12 mouse cellular contexts compared by ENCODE assay signal in genomic region chr2:178735099-178735498, GRCm38 (mm10).
DNase-seq lines count a peak whose midpoint lies in the region; ATAC-seq lines count a peak whose summit lies in the region.
"Had no signal": no experiment of that assay in that cellular context is flagged by ENCODE, and none has a peak within 500 bp of the region (broad histone marks: within the 10 kb centered on the region; RNA-seq: fewer than 3 reads in every experiment).

No protein-coding gene starts in this region.

- no peaks in the 10 kb centered on the region for H3K36me3 ChIP-seq in kidney, embryonic 14.5 days (ENCODE audit: control insufficient read depth, insufficient read depth, low read length)
- H3K36me3 ChIP-seq in kidney, embryonic 15.5 days, result no peaks in the 10 kb centered on the region
- H3K36me3 ChIP-seq in limb, embryonic 10.5 days, result no peaks in the 10 kb centered on the region
- H3K36me3 ChIP-seq: neural tube, embryonic 12.5 days had no signal

- no peak overlapping the region for H3K27ac ChIP-seq in kidney, embryonic 14.5 days (ENCODE audit: low read depth, low read length)
- no peak overlapping the region for H3K27ac ChIP-seq in kidney, embryonic 15.5 days
- no peak overlapping the region for H3K27ac ChIP-seq in limb, embryonic 10.5 days
- H3K27ac ChIP-seq: neural tube, embryonic 12.5 days had no signal

- peak; percentile 69; the same call in 1 of the 2 replicates for ATAC-seq in kidney, embryonic 14.5 days (ENCODE audit: low FRiP score, low TSS enrichment)
- ATAC-seq in kidney, embryonic 15.5 days (replicated peaks; ENCODE audit: low FRiP score), result no peak
- ATAC-seq: forebrain, embryonic 16.5 days had no signal

- H3K4me2 ChIP-seq in kidney, embryonic 14.5 days (replicated peaks; ENCODE audit: low read depth, low read length), result no peak overlapping the region
- no peak overlapping the region for H3K4me2 ChIP-seq in kidney, embryonic 15.5 days
- H3K4me2 ChIP-seq: neural tube, embryonic 12.5 days had no signal

- no peak overlapping the region for H3K9ac ChIP-seq in kidney, embryonic 14.5 days (ENCODE audit: low read depth, low read length)
- no peak overlapping the region for H3K9ac ChIP-seq in kidney, embryonic 15.5 days
- H3K9ac ChIP-seq: neural tube, embryonic 12.5 days had no signal

- DNase-seq in adrenal gland, postnatal 10 days, result peak; percentile 60
- no peak for DNase-seq in adrenal gland, adult 18-20 months (ENCODE audit: low spot score in 2 of 2)
- peak; percentile 51 for DNase-seq in ZHBTc4 (ENCODE audit: low read depth, low spot score)
- DNase-seq in limb, embryonic 10.5 days (ENCODE audit: low spot score), result peak; percentile 73
- DNase-seq in cerebellum, adult 11-12 months, result no peak
- DNase-seq in layer of hippocampus, postnatal 25 days (ENCODE audit: extremely low spot score in 1 of 2, low spot score in 1 of 2), result no peak
- DNase-seq: cerebellum, adult 2 months; layer of hippocampus, postnatal 36 days had no signal

- H3K9me3 ChIP-seq in kidney, embryonic 14.5 days (ENCODE audit: control insufficient read depth, low read length), result no peaks in the 10 kb centered on the region
- no peaks in the 10 kb centered on the region for H3K9me3 ChIP-seq in kidney, embryonic 15.5 days (replicated peaks)
- no peaks in the 10 kb centered on the region for H3K9me3 ChIP-seq in limb, embryonic 10.5 days (replicated peaks)
- H3K9me3 ChIP-seq: neural tube, embryonic 12.5 days had no signal

- no peaks in the 10 kb centered on the region for H3K4me1 ChIP-seq in kidney, embryonic 14.5 days (ENCODE audit: control insufficient read depth, insufficient read depth, low read length)
- H3K4me1 ChIP-seq in kidney, embryonic 15.5 days, result no peaks in the 10 kb centered on the region
- H3K4me1 ChIP-seq in limb, embryonic 10.5 days, result no peaks in the 10 kb centered on the region
- H3K4me1 ChIP-seq: neural tube, embryonic 12.5 days had no signal

- H3K4me3 ChIP-seq in kidney, embryonic 14.5 days (ENCODE audit: low read length), result no peak overlapping the region
- no peak overlapping the region for H3K4me3 ChIP-seq in kidney, embryonic 15.5 days (replicated peaks)
- no peak overlapping the region for H3K4me3 ChIP-seq in limb, embryonic 10.5 days
- H3K4me3 ChIP-seq: neural tube, embryonic 12.5 days had no signal

- 2% methylated on average over 2 of the region's 2 CpGs for WGBS in kidney, embryonic 14.5 days
- WGBS in kidney, embryonic 15.5 days, result 3% methylated on average over 2 of the region's 2 CpGs
- 0% methylated on average over 2 of the region's 2 CpGs for WGBS in limb, embryonic 10.5 days

- no peaks in the 10 kb centered on the region for H3K27me3 ChIP-seq in kidney, embryonic 14.5 days (ENCODE audit: control insufficient read depth, insufficient read depth, low read length)
- H3K27me3 ChIP-seq in kidney, embryonic 15.5 days, result no peaks in the 10 kb centered on the region
- H3K27me3 ChIP-seq in limb, embryonic 10.5 days (ENCODE audit: low read depth, poor library complexity, severe bottlenecking), result no peaks in the 10 kb centered on the region
- H3K27me3 ChIP-seq: neural tube, embryonic 12.5 days had no signal

Comparison
In these comparisons a context has a peak if more than half of its experiments do, and no peak if none do; other contexts are left out.
1. DNase-seq: peak in adrenal gland, postnatal 10 days (single experiment), ZHBTc4 (single experiment) and limb, embryonic 10.5 days (single experiment); none in adrenal gland, adult 18-20 months (0 of 2), cerebellum, adult 11-12 months (single experiment) and layer of hippocampus, postnatal 25 days (0 of 2).